Mouse (Mus musculus) heart, embryonic 14.5 days (tissue): ENCODE measurements at regions not wholly inside any gene's neighbourhood (a gene's known extent, or its start where the extent isn't known, plus 50 kb on each side); places are given as distances from the start of the nearest gene placed in this dataset.
A peak's percentile ranks its signal among the peaks of the same experiment; 100 is the strongest.

Source experiments
- ATAC-seq: fragments of 200-750 bp; cut with Nextera tagmentation; 2 replicates; pipeline ENCODE4 v1.8.0; 2017; ENCODE audit warnings: low read depth, moderate TSS enrichment; ENCODE audit not compliant: insufficient number of reproducible peaks, insufficient read depth, low FRiP score
- H3K27ac ChIP-seq, 2 experiments: fragments of 200-500 bp in 1 of 2; fragments of 300-500 bp in 1 of 2; sonication (generic) in 1 of 2; replicated peaks in 1 of 2; 2 replicates each; pipeline ENCODE4 v1.5.1; 2012 to 2014; ENCODE audit warnings: low read depth in 2 of 2, low read length in 2 of 2, control low read depth in 1 of 2, mild to moderate bottlenecking in 1 of 2, mixed read lengths in 1 of 2; ENCODE audit not compliant: control insufficient read depth in 1 of 2, insufficient read depth in 1 of 2
- H3K27me3 ChIP-seq: fragments of 300-500 bp; sonication (generic); 2 replicates; pipeline ENCODE4 v1.6.1; 2014; ENCODE audit warnings: mild to moderate bottlenecking, low read length, control low read depth; ENCODE audit not compliant: control insufficient read depth, insufficient read depth
- H3K36me3 ChIP-seq: fragments of 300-500 bp; sonication (generic); 2 replicates; pipeline ENCODE4 v1.6.1; 2014; ENCODE audit warnings: mild to moderate bottlenecking, control low read depth, low read length, mixed read lengths; ENCODE audit not compliant: control insufficient read depth, insufficient read depth
- H3K4me1 ChIP-seq, 2 experiments: fragments of 200-500 bp in 1 of 2; fragments of 300-500 bp in 1 of 2; sonication (generic) in 1 of 2; 2 replicates each; pipeline ENCODE4 v1.6.1; 2012 to 2014; ENCODE audit warnings: low read length in 2 of 2, control low read depth in 1 of 2, mixed read lengths in 1 of 2; ENCODE audit not compliant: control insufficient read depth in 2 of 2, insufficient read depth in 2 of 2
- H3K4me2 ChIP-seq: fragments of 300-500 bp; sonication (generic); 2 replicates; pipeline ENCODE4 v1.6.1; 2014; ENCODE audit warnings: mild to moderate bottlenecking, low read length
- H3K4me3 ChIP-seq, 2 experiments: fragments of 200-500 bp in 1 of 2; fragments of 300-500 bp in 1 of 2; sonication (generic) in 1 of 2; 2 replicates each; pipeline ENCODE4 v1.5.1; 2012 to 2014; ENCODE audit warnings: low read length in 2 of 2, mild to moderate bottlenecking in 2 of 2, control low read depth in 1 of 2, low read depth in 1 of 2, moderate library complexity in 1 of 2; ENCODE audit not compliant: control insufficient read depth in 1 of 2, insufficient read depth in 1 of 2
- H3K9ac ChIP-seq: fragments of 300-500 bp; sonication (generic); 2 replicates; pipeline ENCODE4 v1.6.1; 2014; ENCODE audit warnings: mild to moderate bottlenecking, low read length
- H3K9me3 ChIP-seq: fragments of 300-500 bp; sonication (generic); 2 replicates; pipeline ENCODE4 v1.6.1; 2016; ENCODE audit warnings: low read length, control low read depth; ENCODE audit not compliant: control insufficient read depth
- WGBS: fragments of 180-500 bp; shearing (Covaris S2); extraction: QIAGEN DNeasy Blood & Tissue Kit; methylation state at CpG from one replicate; pipeline ENCODE4 v1.1.7; 2014; 5-methylcytosine and 5-hydroxymethylcytosine counted together

- 58% methylated on average over 7 of the region's 7 CpGs for WGBS
- no peak overlapping the region for H3K9ac ChIP-seq
- no peaks in the 10 kb centered on the region for H3K36me3 ChIP-seq
- no peaks in the 10 kb centered on the region for H3K4me1 ChIP-seq
- no peaks in the 10 kb centered on the region for H3K9me3 ChIP-seq
- ATAC-seq, result no peak
- H3K27ac ChIP-seq, result no peak overlapping the region; a peak in 1 of 4 replicates
- H3K4me3 ChIP-seq, result no peak overlapping the region
- H3K27me3 ChIP-seq, result no peaks in the 10 kb centered on the region
- H3K4me2 ChIP-seq, result no peak overlapping the region
Observed at GRCm38 (mm10) chr1:133527651-133528385, 82.3 kb downstream of the Snrpe start.

GRCm38 (mm10) chr1:133522825-133523224 is 87.3 kb downstream of the Snrpe start:
- 55% methylated on average over 1 of the region's 1 CpGs for WGBS
- no peak overlapping the region for H3K4me2 ChIP-seq

GRCm38 (mm10) chr1:133520652-133521051 is 89.4 kb downstream of the Snrpe start:
- no peak overlapping the region for H3K4me2 ChIP-seq
- 18% methylated on average over 8 of the region's 8 CpGs for WGBS
- H3K9me3 ChIP-seq, result 0 out of 2 replicates have a peak, but pooled peaks cover 3% of the 10 kb centered on the region
- no peak overlapping the region for H3K4me3 ChIP-seq
- peaks cover 8 to 9% of the 10 kb centered on the region in 2 experiments; a peak in 3 of 4 replicates for H3K4me1 ChIP-seq
- H3K9ac ChIP-seq, result no peak overlapping the region
- peak overlapping the region; percentile 48 to 58 for H3K27ac ChIP-seq
- peak; percentile 59; the same call in 1 of the 2 replicates for ATAC-seq
- no peaks in the 10 kb centered on the region for H3K36me3 ChIP-seq
- H3K27me3 ChIP-seq, result no peaks in the 10 kb centered on the region

More at GRCm38 (mm10) chr1:133522825-133523224, 87.3 kb downstream of the Snrpe start:
- Histone ChIP-seq H3K4me1 (peaks cover 8 to 9% of the 10 kb centered on the region in 2 experiments; a peak in 3 of 4 replicates), H3K9me3 (no peaks in the 10 kb centered on the region), H3K9ac (no peak overlapping the region), H3K27ac (no peak overlapping the region), H3K36me3 (no peaks in the 10 kb centered on the region), H3K27me3 (no peaks in the 10 kb centered on the region), H3K4me3 (no peak overlapping the region)
- ATAC-seq, result no peak

- H3K27ac ChIP-seq, result no peak overlapping the region
- no peak overlapping the region for H3K4me3 ChIP-seq
- H3K9ac ChIP-seq, result no peak overlapping the region
- H3K4me1 ChIP-seq, result peaks cover 8 to 9% of the 10 kb centered on the region in 2 experiments; a peak in 3 of 4 replicates
- H3K4me2 ChIP-seq, result no peak overlapping the region
- no peaks in the 10 kb centered on the region for H3K27me3 ChIP-seq
- H3K9me3 ChIP-seq, result 0 out of 2 replicates have a peak, but pooled peaks cover 3% of the 10 kb centered on the region
- no peaks in the 10 kb centered on the region for H3K36me3 ChIP-seq
- ATAC-seq, result no peak
- 92% methylated on average over 5 of the region's 5 CpGs for WGBS
Observed at GRCm38 (mm10) chr1:133517020-133517419, 92.8 kb upstream of the Sox13 start.

- no peak overlapping the region for H3K27ac ChIP-seq
- no peak overlapping the region for H3K4me2 ChIP-seq
- H3K4me3 ChIP-seq, result no peak overlapping the region
- H3K4me1 ChIP-seq, result 0 out of 4 replicates have a peak, but pooled peaks cover 0 to 4% of the 10 kb centered on the region in 2 experiments
- H3K36me3 ChIP-seq, result no peaks in the 10 kb centered on the region
- H3K9me3 ChIP-seq, result peaks cover 2% of the 10 kb centered on the region; the same call in 1 of the 2 replicates
- ATAC-seq, result no peak
- no peak overlapping the region for H3K9ac ChIP-seq
- H3K27me3 ChIP-seq, result no peaks in the 10 kb centered on the region
- WGBS, result 61% methylated on average over 3 of the region's 3 CpGs
Observed at GRCm38 (mm10) chr1:133504116-133504515, 79.9 kb upstream of the Sox13 start.

- Histone ChIP-seq H3K36me3 (no peaks in the 10 kb centered on the region), H3K27me3 (no peaks in the 10 kb centered on the region), H3K27ac (no peak overlapping the region), H3K4me1 (0 out of 4 replicates have a peak, but pooled peaks cover 0 to 4% of the 10 kb centered on the region in 2 experiments), H3K4me2 (no peak overlapping the region), H3K9me3 (peaks cover 3% of the 10 kb centered on the region; the same call in 1 of the 2 replicates), H3K9ac (no peak overlapping the region), H3K4me3 (no peak overlapping the region)
- ATAC-seq, result no peak
- 88% methylated on average over 2 of the region's 2 CpGs for WGBS
Observed at GRCm38 (mm10) chr1:133503336-133503735, 79.2 kb upstream of the Sox13 start.

GRCm38 (mm10) chr1:133501016-133501415 is 76.8 kb upstream of the Sox13 start:
- no peak for ATAC-seq
- H3K4me1 ChIP-seq, result no peaks in the 10 kb centered on the region
- peaks cover 3% of the 10 kb centered on the region; the same call in 1 of the 2 replicates for H3K9me3 ChIP-seq
- WGBS, result 77% methylated on average over 13 of the region's 13 CpGs
- no peaks in the 10 kb centered on the region for H3K36me3 ChIP-seq
- no peak overlapping the region for H3K9ac ChIP-seq
- H3K27me3 ChIP-seq, result no peaks in the 10 kb centered on the region
- H3K4me3 ChIP-seq, result no peak overlapping the region
- no peak overlapping the region for H3K4me2 ChIP-seq
- H3K27ac ChIP-seq, result no peak overlapping the region
